Mouse (Mus musculus) erythroblast, adult 5-6 weeks (primary cell): ENCODE measurements around the gene Alkbh8. TPM values are rescaled to one million over a fixed set of nuclear protein-coding genes. Genes with fewer than 3 reads are reported as not detected.

Experiments
- total RNA-seq, 2 experiments: library from RNA; stranded (forward) in 1 of 2; stranded (reverse) in 1 of 2; fragments of 150-400 nt in 1 of 2; fragments of 200-764, 138-1000 nt in 1 of 2; gene quantifications; 2 replicates each; pipeline versions ENCODE4 v1.2.3 to v1.2.4; 2015 to 2017; ENCODE audit warnings: low replicate concordance in 2 of 2

Alkbh8 gene
- total RNA-seq, 2 experiments from 2014 or later: 6.8 to 7.7 TPM

Other genes with a start within 250 kb of the Alkbh8 start
- 9.0 TPM in 2 replicates for gene Cwf19l2, start 68.5 kb downstream of the Alkbh8 start, total RNA-seq (2015; ENCODE audit: low replicate concordance)
- 19.9 and 32.3 TPM in 2 replicates for gene Cwf19l2, start 68.5 kb downstream of the Alkbh8 start, total RNA-seq (2017; ENCODE audit: low replicate concordance)
- gene Gucy1a2, start 197.6 kb downstream of the Alkbh8 start, total RNA-seq (2015; ENCODE audit: low replicate concordance): not detected in 2 replicates
- 0.14 TPM in 1 of 2 replicates, not detected in the other for gene Gucy1a2, start 197.6 kb downstream of the Alkbh8 start, total RNA-seq (2017; ENCODE audit: low replicate concordance)